Mouse (Mus musculus): ENCODE results near the gene Pi4kb. TPM values are rescaled to one million over a fixed set of nuclear protein-coding genes. Genes with fewer than 3 reads are reported as not detected.

Gene Pi4kb
- polyA plus RNA-seq, 1 experiment: 30.2 TPM

DNA sequence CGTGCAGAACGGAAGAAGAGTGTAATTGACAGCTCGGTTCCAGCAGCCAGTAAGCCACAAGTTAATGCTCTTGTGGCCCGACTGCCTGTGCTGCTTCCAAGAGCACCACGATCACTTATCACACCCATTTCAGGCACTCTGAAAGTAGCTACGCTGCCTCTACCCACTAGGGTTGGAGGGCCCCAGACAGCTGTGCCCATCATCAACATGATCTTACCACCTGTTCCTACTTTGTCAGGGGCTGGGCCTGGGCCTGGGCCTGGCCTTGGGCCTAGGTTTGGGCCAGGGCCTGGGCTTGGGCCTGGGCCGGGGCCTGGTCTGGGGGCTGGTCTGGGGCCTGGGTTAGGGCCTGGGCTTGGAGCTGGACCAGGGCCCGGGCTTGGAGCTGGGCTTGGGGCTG lies 16.2 kb upstream of the Pi4kb start:
- peaks cover 3% of the 10 kb centered on the region; the same call in 1 of the 2 replicates for H3K4me1 ChIP-seq (ENCODE audit: control insufficient read depth, insufficient read depth, insufficient read length)
- H3K4me3 ChIP-seq (ENCODE audit: extremely low read depth, insufficient read depth, insufficient read length): no peak overlapping the region
- no peak overlapping the region for H3K27ac ChIP-seq (ENCODE audit: insufficient read depth, low read length)
- no peak for TF ChIP-seq CTCF (IDR thresholded peaks at IDR 0.05; ENCODE audit: extremely low read depth, insufficient read depth, insufficient read length, insufficient replicate concordance)
- no peak for TF ChIP-seq POLR2A (IDR thresholded peaks at IDR 0.05; ENCODE audit: low read depth, low read length)
- no peaks in the 10 kb centered on the region for H3K27me3 ChIP-seq (ENCODE audit: control insufficient read depth, insufficient read depth, low read length)
- no peak for DNase-seq (ENCODE audit: low read depth in 1 of 2, low spot score in 2 of 2)
- WGBS: 94% methylated on average over 8 of the region's 8 CpGs
- peaks cover 36% of the 10 kb centered on the region for H3K36me3 ChIP-seq (ENCODE audit: control insufficient read depth, insufficient read depth, low read length)

DNA sequence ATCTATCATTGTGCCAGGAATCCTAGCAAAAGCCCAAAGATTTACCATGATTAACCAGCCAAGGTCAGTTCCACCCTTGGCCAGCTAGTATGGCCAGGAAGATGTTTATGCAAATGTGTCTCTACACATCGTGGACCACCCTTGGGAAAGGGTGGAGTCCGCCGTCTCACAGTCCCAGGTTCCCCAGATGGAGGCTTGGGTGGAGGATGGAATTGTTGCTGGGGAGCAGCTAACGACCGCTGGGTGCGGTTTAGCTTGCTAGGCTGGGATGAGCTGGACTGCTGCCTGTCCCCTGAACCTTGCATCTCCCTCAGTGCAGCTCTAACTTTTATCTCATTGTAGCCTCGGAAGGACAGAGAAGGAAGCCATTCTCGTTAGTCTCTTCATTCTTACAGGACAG lies 14.7 kb upstream of the Pi4kb start:
- Histone ChIP-seq H3K4me1 (ENCODE audit: control insufficient read depth, insufficient read depth, insufficient read length) (peaks cover 2% of the 10 kb centered on the region; the same call in 1 of the 2 replicates), H3K4me3 (ENCODE audit: extremely low read depth, insufficient read depth, insufficient read length) (no peak overlapping the region), H3K27me3 (ENCODE audit: control insufficient read depth, insufficient read depth, low read length) (no peaks in the 10 kb centered on the region), H3K27ac (ENCODE audit: insufficient read depth, low read length) (no peak overlapping the region), H3K36me3 (ENCODE audit: control insufficient read depth, insufficient read depth, low read length) (peaks cover 36% of the 10 kb centered on the region)
- no peak for DNase-seq (ENCODE audit: low read depth in 1 of 2, low spot score in 2 of 2)
- WGBS: 81% methylated on average over 8 of the region's 8 CpGs
- TF ChIP-seq CTCF (IDR thresholded peaks at IDR 0.05; ENCODE audit: extremely low read depth, insufficient read depth, insufficient read length, insufficient replicate concordance) (no peak), POLR2A (IDR thresholded peaks at IDR 0.05; ENCODE audit: low read depth, low read length) (no peak)

DNA sequence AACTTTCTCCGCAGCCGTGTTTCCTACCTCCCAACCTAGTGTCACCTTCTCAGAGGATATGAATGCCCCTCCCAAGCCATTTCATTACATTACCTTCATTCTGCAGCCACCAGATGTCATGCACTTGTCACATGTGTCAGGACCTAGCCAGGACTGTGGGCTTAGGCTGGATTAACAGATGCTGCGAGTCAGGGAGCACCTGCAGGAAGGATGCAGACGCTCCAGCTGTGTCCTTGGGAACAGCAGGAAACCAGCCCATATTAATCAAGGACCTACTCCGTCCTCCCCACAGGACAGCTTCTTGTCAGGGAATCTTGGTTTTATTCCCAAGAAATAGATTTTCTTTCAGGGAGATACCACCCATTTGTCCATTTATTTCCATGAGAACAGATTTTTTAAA lies 14.2 kb upstream of the Pi4kb start:
- peaks cover 1% of the 10 kb centered on the region; the same call in 1 of the 2 replicates for H3K4me1 ChIP-seq (ENCODE audit: control insufficient read depth, insufficient read depth, insufficient read length)
- WGBS: 88% methylated on average over 5 of the region's 5 CpGs
- H3K4me3 ChIP-seq (ENCODE audit: extremely low read depth, insufficient read depth, insufficient read length): no peak overlapping the region
- TF ChIP-seq POLR2A (IDR thresholded peaks at IDR 0.05; ENCODE audit: low read depth, low read length) (no peak), CTCF (IDR thresholded peaks at IDR 0.05; ENCODE audit: extremely low read depth, insufficient read depth, insufficient read length, insufficient replicate concordance) (no peak)
- no peak overlapping the region for H3K27ac ChIP-seq (ENCODE audit: insufficient read depth, low read length)
- peaks cover 36% of the 10 kb centered on the region for H3K36me3 ChIP-seq (ENCODE audit: control insufficient read depth, insufficient read depth, low read length)
- H3K27me3 ChIP-seq (ENCODE audit: control insufficient read depth, insufficient read depth, low read length): no peaks in the 10 kb centered on the region
- DNase-seq (ENCODE audit: low read depth in 1 of 2, low spot score in 2 of 2): no peak

DNA sequence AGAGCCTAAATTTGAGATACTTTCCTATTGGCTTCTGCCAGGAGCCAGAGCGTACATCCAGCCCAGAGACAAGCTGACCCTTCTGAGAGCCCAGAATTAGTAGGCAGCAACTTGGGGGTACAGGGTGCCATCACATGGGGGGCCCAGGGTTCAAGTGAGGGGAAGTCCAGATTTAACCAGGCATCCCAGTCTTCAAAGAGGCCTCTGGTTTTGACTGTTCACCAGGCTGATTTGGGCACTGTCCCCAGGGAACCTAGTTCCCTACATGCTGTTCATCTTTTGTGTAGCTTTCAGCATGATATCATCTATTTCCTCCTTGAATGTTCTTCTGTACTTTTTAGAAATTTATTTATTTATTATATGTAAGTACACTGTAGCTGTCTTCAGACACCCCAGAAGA lies 9.5 kb upstream of the Pi4kb start:
- peak overlapping the region; percentile 90 for H3K27ac ChIP-seq (ENCODE audit: insufficient read depth, low read length)
- 97% methylated on average over 1 of the region's 1 CpGs for WGBS
- no peak for DNase-seq (ENCODE audit: low read depth in 1 of 2, low spot score in 2 of 2)

DNA sequence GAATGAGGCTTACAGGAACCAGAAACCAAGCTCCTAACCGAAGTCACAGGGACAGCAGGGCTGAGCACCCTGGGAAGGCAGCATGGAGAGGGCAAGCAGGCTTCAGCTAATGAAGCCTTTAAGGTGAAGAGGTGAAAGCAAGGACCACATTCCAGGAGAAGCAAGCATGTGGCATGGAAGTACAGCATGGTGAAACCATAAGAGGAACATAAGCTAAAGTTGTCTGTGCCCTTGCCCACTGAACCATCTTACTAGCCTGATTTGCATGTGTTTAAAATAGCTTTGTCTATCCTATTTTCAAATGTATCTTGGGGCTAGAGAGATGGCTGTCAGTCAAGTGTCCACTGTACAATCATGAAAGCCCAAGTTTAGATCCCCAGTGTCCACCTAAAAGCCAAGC lies 8.7 kb upstream of the Pi4kb start:
- peaks cover 18% of the 10 kb centered on the region; the same call in 1 of the 2 replicates for H3K4me1 ChIP-seq (ENCODE audit: control insufficient read depth, insufficient read depth, insufficient read length)
- no peak for DNase-seq (ENCODE audit: low read depth in 1 of 2, low spot score in 2 of 2)
- H3K36me3 ChIP-seq (ENCODE audit: control insufficient read depth, insufficient read depth, low read length): no peaks in the 10 kb centered on the region
- peak overlapping the region; percentile 42; the same call in 1 of the 2 replicates for H3K4me3 ChIP-seq (ENCODE audit: extremely low read depth, insufficient read depth, insufficient read length)
- TF ChIP-seq POLR2A (IDR thresholded peaks at IDR 0.05; ENCODE audit: low read depth, low read length): no peak
- no peak for TF ChIP-seq CTCF (IDR thresholded peaks at IDR 0.05; ENCODE audit: extremely low read depth, insufficient read depth, insufficient read length, insufficient replicate concordance)
- H3K27me3 ChIP-seq (ENCODE audit: control insufficient read depth, insufficient read depth, low read length): no peaks in the 10 kb centered on the region
- WGBS: 37% methylated on average over 1 of the region's 1 CpGs
- peak overlapping the region; percentile 82 for H3K27ac ChIP-seq (ENCODE audit: insufficient read depth, low read length)

More for the DNA sequence above, 9.5 kb upstream of the Pi4kb start:
- Histone ChIP-seq H3K4me1 (ENCODE audit: control insufficient read depth, insufficient read depth, insufficient read length) (peaks cover 18% of the 10 kb centered on the region; the same call in 1 of the 2 replicates), H3K27me3 (ENCODE audit: control insufficient read depth, insufficient read depth, low read length) (no peaks in the 10 kb centered on the region), H3K36me3 (ENCODE audit: control insufficient read depth, insufficient read depth, low read length) (no peaks in the 10 kb centered on the region), H3K4me3 (ENCODE audit: extremely low read depth, insufficient read depth, insufficient read length) (no peak overlapping the region)
- no peak for TF ChIP-seq POLR2A (IDR thresholded peaks at IDR 0.05; ENCODE audit: low read depth, low read length)
- TF ChIP-seq CTCF (IDR thresholded peaks at IDR 0.05; ENCODE audit: extremely low read depth, insufficient read depth, insufficient read length, insufficient replicate concordance): no peak

DNA sequence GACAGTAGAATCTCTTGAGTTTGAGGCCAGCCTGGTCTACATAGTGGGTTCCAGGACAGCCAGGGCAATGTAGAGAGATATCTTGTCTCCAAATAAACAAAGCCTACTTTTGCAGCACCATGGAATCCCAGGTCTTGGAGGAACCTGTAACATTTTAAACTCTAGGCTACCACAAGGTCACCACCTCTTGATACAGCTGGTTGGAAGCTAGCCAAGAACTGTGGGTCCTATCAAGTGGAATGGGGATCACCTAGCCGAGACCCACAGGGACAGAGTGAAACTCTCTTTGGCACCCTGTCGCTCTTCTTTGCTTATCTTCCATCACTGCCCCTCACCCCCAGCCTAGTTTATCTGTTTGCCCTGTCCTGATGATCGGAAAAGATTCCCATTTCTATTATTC lies 2.0 kb upstream of the Pi4kb start:
- TF ChIP-seq POLR2A (IDR thresholded peaks at IDR 0.05; ENCODE audit: low read depth, low read length) (no peak), CTCF (IDR thresholded peaks at IDR 0.05; ENCODE audit: extremely low read depth, insufficient read depth, insufficient read length, insufficient replicate concordance) (no peak)
- H3K27me3 ChIP-seq (ENCODE audit: control insufficient read depth, insufficient read depth, low read length): no peaks in the 10 kb centered on the region
- peaks cover 6% of the 10 kb centered on the region; the same call in 1 of the 2 replicates for H3K4me1 ChIP-seq (ENCODE audit: control insufficient read depth, insufficient read depth, insufficient read length)
- H3K4me3 ChIP-seq (ENCODE audit: extremely low read depth, insufficient read depth, insufficient read length): no peak overlapping the region
- no peak overlapping the region for H3K27ac ChIP-seq (ENCODE audit: insufficient read depth, low read length)
- no peak for DNase-seq (ENCODE audit: low read depth in 1 of 2, low spot score in 2 of 2)
- WGBS: 87% methylated on average over 3 of the region's 3 CpGs
- H3K36me3 ChIP-seq (ENCODE audit: control insufficient read depth, insufficient read depth, low read length): no peaks in the 10 kb centered on the region

DNA sequence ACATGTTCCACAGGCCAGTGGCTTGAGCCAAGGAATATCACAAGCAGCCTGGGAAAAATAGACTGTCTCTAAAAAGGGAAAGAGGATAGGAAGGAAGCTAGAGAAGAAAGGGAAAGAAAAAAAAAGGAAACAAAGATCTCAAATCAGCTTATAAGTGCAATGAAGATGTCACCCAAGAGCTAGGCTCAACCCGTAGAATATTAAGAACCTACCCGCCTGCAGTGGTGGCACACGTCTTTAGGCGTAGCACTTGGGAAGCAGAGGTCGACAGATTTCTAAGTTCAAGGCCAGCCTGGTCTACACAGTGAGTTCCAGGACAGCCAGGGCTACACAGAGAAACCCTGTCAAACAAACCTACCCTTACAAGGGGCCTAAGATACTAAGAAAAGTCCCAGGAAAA lies 911 bp upstream of the Pi4kb start:
- TF ChIP-seq CTCF (IDR thresholded peaks at IDR 0.05; ENCODE audit: extremely low read depth, insufficient read depth, insufficient read length, insufficient replicate concordance) (no peak), POLR2A (IDR thresholded peaks at IDR 0.05; ENCODE audit: low read depth, low read length) (no peak)
- WGBS: 86% methylated on average over 5 of the region's 5 CpGs
- Histone ChIP-seq H3K27me3 (ENCODE audit: control insufficient read depth, insufficient read depth, low read length) (no peaks in the 10 kb centered on the region), H3K4me1 (ENCODE audit: control insufficient read depth, insufficient read depth, insufficient read length) (peaks cover 3% of the 10 kb centered on the region; the same call in 1 of the 2 replicates), H3K27ac (ENCODE audit: insufficient read depth, low read length) (no peak overlapping the region), H3K4me3 (ENCODE audit: extremely low read depth, insufficient read depth, insufficient read length) (no peak overlapping the region), H3K36me3 (ENCODE audit: control insufficient read depth, insufficient read depth, low read length) (no peaks in the 10 kb centered on the region)
- no peak for DNase-seq (ENCODE audit: low read depth in 1 of 2, low spot score in 2 of 2)

Data from spleen, adult 2 months (tissue).